ENCODE assay signal across 17 mouse cellular contexts in the genomic region with DNA sequence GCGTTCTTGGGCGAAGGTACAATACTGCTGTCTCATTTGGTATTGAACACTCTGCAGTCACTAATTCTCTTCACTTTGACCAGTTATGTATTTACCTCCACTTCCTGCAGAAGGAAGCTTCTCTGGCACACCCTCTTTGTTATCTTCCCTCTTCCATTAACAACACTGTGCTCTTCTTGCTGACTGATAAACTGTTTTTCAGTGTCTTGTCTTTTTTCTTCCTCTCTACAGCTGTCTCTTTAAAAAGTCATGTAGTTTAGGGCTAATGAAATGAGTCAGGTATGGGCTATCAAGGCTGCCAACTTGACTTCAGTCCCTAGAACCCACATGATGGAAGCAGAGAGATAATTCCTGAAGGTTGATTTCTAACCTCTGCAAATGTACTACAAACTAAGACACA.
"Had no signal": no experiment of that assay in that cellular context is flagged by ENCODE, and none has a peak within 500 bp of the region (broad histone marks: within the 10 kb centered on the region; RNA-seq: fewer than 3 reads in every experiment).

No protein-coding gene starts in this region.

- DNase-seq: retina, postnatal 1 day; right cerebral cortex, adult 18-20 months; right cerebral cortex, postnatal 14 days; right cerebral cortex, postnatal 25 days; right cerebral cortex, postnatal 4 days; spleen, adult 18-20 months; thymus, adult 18-20 months; thymus, adult 2 months; thymus, postnatal 14 days; thymus, postnatal 25 days; thymus, postnatal 36 days; thymus, postnatal 4 days had no signal

- H3K27me3 ChIP-seq: neural tube, embryonic 12.5 days; neural tube, embryonic 13.5 days; neural tube, embryonic 15.5 days; stomach, embryonic 15.5 days had no signal

- H3K27ac ChIP-seq: neural tube, embryonic 12.5 days; neural tube, embryonic 13.5 days; neural tube, embryonic 15.5 days; stomach, embryonic 15.5 days; stomach, postnatal 0 days had no signal

- H3K9ac ChIP-seq: neural tube, embryonic 12.5 days; neural tube, embryonic 13.5 days; neural tube, embryonic 15.5 days; stomach, embryonic 15.5 days had no signal

- H3K9me3 ChIP-seq: neural tube, embryonic 12.5 days; neural tube, embryonic 13.5 days; neural tube, embryonic 15.5 days; stomach, embryonic 15.5 days had no signal

- H3K4me1 ChIP-seq: neural tube, embryonic 12.5 days; neural tube, embryonic 13.5 days; neural tube, embryonic 15.5 days; stomach, embryonic 15.5 days had no signal

- H3K4me3 ChIP-seq: neural tube, embryonic 12.5 days; neural tube, embryonic 13.5 days; neural tube, embryonic 15.5 days; stomach, embryonic 15.5 days had no signal

- H3K36me3 ChIP-seq: neural tube, embryonic 12.5 days; neural tube, embryonic 13.5 days; neural tube, embryonic 15.5 days; stomach, embryonic 15.5 days had no signal
